Mouse (Mus musculus) hindbrain, embryonic 13.5 days (tissue): ENCODE measurements around the gene Kcmf1. TPM values are rescaled to one million over a fixed set of nuclear protein-coding genes. Genes with fewer than 3 reads are reported as not detected.
A peak's percentile ranks its signal among the peaks of the same experiment; 100 is the strongest.
"Not testable (repeated sequence)": the region's sequence is repeated elsewhere in the genome, so short reads cannot be mapped to it uniquely, and the experiment has no call there.

Experiments
- ATAC-seq: fragments of 200-750 bp; cut with Nextera tagmentation; 2 replicates; pipeline ENCODE4 v1.8.0; 2017; ENCODE audit warnings: moderate TSS enrichment; ENCODE audit not compliant: low FRiP score
- H3K27ac ChIP-seq: fragments of 300-500 bp; sonication (generic); 2 replicates; pipeline ENCODE4 v1.5.1; 2015; ENCODE audit warnings: inconsistent platforms, mild to moderate bottlenecking, moderate library complexity
- H3K27me3 ChIP-seq: fragments of 300-500 bp; sonication (generic); 2 replicates; pipeline ENCODE4 v1.6.1; 2015; ENCODE audit warnings: mild to moderate bottlenecking, inconsistent platforms
- H3K36me3 ChIP-seq: fragments of 300-500 bp; sonication (generic); 2 replicates; pipeline ENCODE4 v1.6.1; 2015; ENCODE audit warnings: mild to moderate bottlenecking, inconsistent platforms
- H3K4me1 ChIP-seq: fragments of 300-500 bp; sonication (generic); replicated peaks from 2 replicates; pipeline ENCODE4 v1.6.1; 2015; ENCODE audit warnings: inconsistent platforms
- H3K4me2 ChIP-seq: fragments of 300-500 bp; sonication (generic); 2 replicates; pipeline ENCODE4 v1.6.1; 2015; ENCODE audit warnings: inconsistent platforms, mild to moderate bottlenecking, moderate library complexity
- H3K4me3 ChIP-seq: fragments of 300-500 bp; sonication (generic); 2 replicates; pipeline ENCODE4 v1.5.1; 2015; ENCODE audit warnings: mild to moderate bottlenecking, inconsistent platforms
- H3K9ac ChIP-seq: fragments of 300-500 bp; sonication (generic); 2 replicates; pipeline ENCODE4 v1.6.1; 2015; ENCODE audit warnings: mild to moderate bottlenecking, inconsistent platforms
- H3K9me3 ChIP-seq: fragments of 300-500 bp; sonication (generic); 2 replicates; pipeline ENCODE4 v1.6.1; 2016; ENCODE audit warnings: inconsistent platforms
- WGBS: fragments of 180-500 bp; shearing (Covaris S2); methylation state at CpG from one replicate; pipeline ENCODE4 v1.1.7; 2015; 5-methylcytosine and 5-hydroxymethylcytosine counted together
- polyA plus RNA-seq: library from polyadenylated mRNA; unstranded; fragments of >200 nt; fragmentation: Nextera tagmentation; extraction: Ambion mirVana; gene quantifications from 2 replicates; pipeline ENCODE4 v1.2.1, GENCODE M21; 2015

Gene Kcmf1
- polyA plus RNA-seq, 1 experiment from 2014 or later: 29.3 TPM

DNA sequence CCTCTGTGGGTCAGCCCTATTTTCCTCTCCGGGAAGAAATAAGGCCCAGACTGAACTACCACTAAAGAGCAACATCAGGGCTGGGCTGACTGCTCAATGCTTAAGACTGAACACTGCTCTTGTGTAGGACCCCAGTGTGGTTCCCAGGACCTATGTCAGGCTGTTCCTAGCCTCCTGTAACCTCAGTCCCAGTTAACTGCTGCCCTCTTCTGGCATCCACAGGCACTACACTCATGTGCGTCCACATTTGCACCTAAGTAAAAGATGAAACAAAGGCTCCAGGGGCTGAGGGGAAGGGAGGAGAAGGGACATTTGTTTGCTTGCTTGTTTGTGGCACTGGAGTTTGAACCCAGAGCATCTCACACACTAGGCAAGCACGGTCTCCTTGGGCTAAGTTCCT lies 70.9 kb downstream of the Kcmf1 start:
- Histone ChIP-seq H3K36me3 (no peaks in the 10 kb centered on the region), H3K9ac (no peak overlapping the region), H3K27ac (no peak overlapping the region), H3K4me3 (no peak overlapping the region), H3K4me1 (peaks cover 14% of the 10 kb centered on the region), H3K27me3 (peaks cover 7% of the 10 kb centered on the region; the same call in 1 of the 2 replicates), H3K4me2 (no peak overlapping the region), H3K9me3 (no peaks in the 10 kb centered on the region)
- WGBS: 76% methylated on average over 3 of the region's 3 CpGs
- ATAC-seq: no peak

DNA sequence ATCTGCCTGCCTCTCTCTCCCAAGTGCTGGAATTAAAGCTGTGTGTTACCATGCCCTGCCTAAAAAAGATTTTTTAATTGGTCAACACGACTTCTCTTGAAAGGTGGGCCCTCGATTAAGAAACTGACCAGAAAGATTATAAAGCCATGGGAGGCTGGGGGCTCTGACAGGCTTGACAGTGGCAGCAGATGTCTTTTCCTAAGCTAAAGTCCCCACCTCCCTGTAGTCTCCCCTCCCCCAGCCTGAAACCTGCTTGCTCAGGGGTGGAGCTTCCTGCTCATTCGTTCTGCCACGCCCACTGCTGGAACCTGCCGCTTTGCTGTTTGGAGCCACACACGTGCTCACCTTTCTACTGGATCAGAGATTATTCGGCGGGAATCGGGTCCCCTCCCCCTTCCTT lies 71.7 kb downstream of the Kcmf1 start:
- not testable (repeated sequence) for H3K9me3 ChIP-seq, H3K27ac ChIP-seq, H3K4me2 ChIP-seq, ATAC-seq, H3K4me3 ChIP-seq, H3K36me3 ChIP-seq, H3K9ac ChIP-seq, H3K27me3 ChIP-seq
- H3K4me1 ChIP-seq: peaks cover 14% of the 10 kb centered on the region
- 10% methylated on average over 9 of the region's 9 CpGs for WGBS

GRCm38 (mm10) chr6:72825762-72826161 lies 74.0 kb downstream of the Kcmf1 start:
- H3K27ac ChIP-seq: no peak overlapping the region
- WGBS: 54% methylated on average over 9 of the region's 9 CpGs
- H3K36me3 ChIP-seq: no peaks in the 10 kb centered on the region
- H3K27me3 ChIP-seq: peaks cover 7% of the 10 kb centered on the region; the same call in 1 of the 2 replicates
- no peak for ATAC-seq
- peak overlapping the region; percentile 51; the same call in 1 of the 2 replicates for H3K4me2 ChIP-seq
- H3K4me1 ChIP-seq: peaks cover 14% of the 10 kb centered on the region
- H3K4me3 ChIP-seq: no peak overlapping the region
- H3K9me3 ChIP-seq: no peaks in the 10 kb centered on the region
- no peak overlapping the region for H3K9ac ChIP-seq

- H3K36me3 ChIP-seq: no peaks in the 10 kb centered on the region
- peaks cover 7% of the 10 kb centered on the region; the same call in 1 of the 2 replicates for H3K27me3 ChIP-seq
- WGBS: 2% methylated on average over 26 of the region's 26 CpGs
- peak overlapping the region; percentile 53 for H3K9ac ChIP-seq
- H3K4me2 ChIP-seq: peak overlapping the region; percentile 51
- H3K9me3 ChIP-seq: no peaks in the 10 kb centered on the region
- ATAC-seq: peak; percentile 70
- no peak overlapping the region for H3K27ac ChIP-seq
- H3K4me1 ChIP-seq: peaks cover 14% of the 10 kb centered on the region
- H3K4me3 ChIP-seq: peak overlapping the region; percentile 23
Observed at GRCm38 (mm10) chr6:72824971-72825737, 74.6 kb downstream of the Kcmf1 start.

- ATAC-seq: no peak
- 81% methylated on average over 9 of the region's 9 CpGs for WGBS
- no peak overlapping the region for H3K4me2 ChIP-seq
- no peaks in the 10 kb centered on the region for H3K36me3 ChIP-seq
- no peak overlapping the region for H3K27ac ChIP-seq
- no peaks in the 10 kb centered on the region for H3K9me3 ChIP-seq
- H3K27me3 ChIP-seq: no peaks in the 10 kb centered on the region
- H3K4me1 ChIP-seq: no peaks in the 10 kb centered on the region; the same call in 1 of the 2 replicates
- no peak overlapping the region for H3K4me3 ChIP-seq
- H3K9ac ChIP-seq: no peak overlapping the region
Observed at GRCm38 (mm10) chr6:72813456-72813855, 86.3 kb downstream of the Kcmf1 start.

DNA sequence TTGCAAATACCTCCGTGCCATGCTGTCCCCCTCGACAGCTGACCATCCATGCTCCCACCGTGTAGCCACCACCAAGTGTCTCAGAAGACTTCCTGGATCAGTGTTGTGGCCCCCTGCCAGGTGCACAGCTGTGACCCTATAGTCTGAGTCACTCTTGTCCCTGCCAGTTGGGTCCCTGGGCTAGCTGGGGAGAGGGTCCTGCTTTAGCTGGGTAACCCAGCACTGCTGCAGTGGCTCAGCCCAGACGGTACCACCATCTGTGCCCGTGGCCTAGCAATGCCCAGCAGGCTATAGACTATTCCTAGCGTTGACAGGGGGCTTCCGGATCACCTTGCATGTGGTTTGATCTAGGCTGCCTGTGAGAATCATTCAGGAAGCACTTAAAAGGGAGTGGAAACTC lies 89.5 kb downstream of the Kcmf1 start:
- Histone ChIP-seq H3K27ac (no peak overlapping the region), H3K36me3 (no peaks in the 10 kb centered on the region), H3K4me2 (no peak overlapping the region), H3K27me3 (no peaks in the 10 kb centered on the region), H3K9me3 (no peaks in the 10 kb centered on the region), H3K4me3 (no peak overlapping the region), H3K4me1 (no peaks in the 10 kb centered on the region; the same call in 1 of the 2 replicates), H3K9ac (no peak overlapping the region)
- no peak for ATAC-seq
- 64% methylated on average over 7 of the region's 7 CpGs for WGBS

- H3K4me1 ChIP-seq: no peaks in the 10 kb centered on the region; the same call in 1 of the 2 replicates
- no peak overlapping the region for H3K4me3 ChIP-seq
- ATAC-seq: no peak
- no peaks in the 10 kb centered on the region for H3K36me3 ChIP-seq
- no peaks in the 10 kb centered on the region for H3K9me3 ChIP-seq
- no peak overlapping the region for H3K4me2 ChIP-seq
- H3K27me3 ChIP-seq: no peaks in the 10 kb centered on the region
- 82% methylated on average over 4 of the region's 4 CpGs for WGBS
- H3K9ac ChIP-seq: no peak overlapping the region
- H3K27ac ChIP-seq: no peak overlapping the region
Observed at GRCm38 (mm10) chr6:72809522-72810149, 90.1 kb downstream of the Kcmf1 start.

DNA sequence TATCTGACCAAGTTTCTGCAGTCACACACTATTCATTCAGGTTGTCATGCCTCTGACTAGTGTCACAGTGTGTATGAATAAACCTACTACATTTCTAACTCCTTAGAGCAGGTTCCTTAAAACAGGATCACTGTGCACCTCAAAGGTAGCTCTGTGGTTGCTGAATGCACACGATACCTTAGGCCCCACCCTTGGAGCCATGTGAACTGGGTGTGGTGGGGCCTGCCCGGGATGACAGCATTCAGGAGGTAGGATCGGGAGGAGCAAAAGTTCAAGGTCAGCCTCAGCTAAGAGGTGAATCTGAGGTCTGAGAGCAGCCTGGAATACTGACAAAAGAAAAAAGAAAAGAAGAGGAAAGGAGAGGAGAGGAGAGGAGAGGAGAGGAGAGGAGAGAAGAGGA lies 91.4 kb downstream of the Kcmf1 start:
- ATAC-seq: no peak
- H3K9me3 ChIP-seq: no peaks in the 10 kb centered on the region
- no peaks in the 10 kb centered on the region; the same call in 1 of the 2 replicates for H3K4me1 ChIP-seq
- no peak overlapping the region for H3K4me3 ChIP-seq
- no peak overlapping the region for H3K27ac ChIP-seq
- 72% methylated on average over 3 of the region's 3 CpGs for WGBS
- no peak overlapping the region for H3K9ac ChIP-seq
- H3K4me2 ChIP-seq: no peak overlapping the region
- no peaks in the 10 kb centered on the region for H3K27me3 ChIP-seq
- H3K36me3 ChIP-seq: no peaks in the 10 kb centered on the region

- no peak for ATAC-seq
- H3K9me3 ChIP-seq: no peaks in the 10 kb centered on the region
- no peaks in the 10 kb centered on the region for H3K4me1 ChIP-seq
- H3K36me3 ChIP-seq: no peaks in the 10 kb centered on the region
- H3K27ac ChIP-seq: no peak overlapping the region
- 84% methylated on average over 6 of the region's 6 CpGs for WGBS
- no peak overlapping the region for H3K4me2 ChIP-seq
- no peaks in the 10 kb centered on the region for H3K27me3 ChIP-seq
- no peak overlapping the region for H3K9ac ChIP-seq
- no peak overlapping the region for H3K4me3 ChIP-seq
Observed at GRCm38 (mm10) chr6:72803669-72804068, 96.1 kb downstream of the Kcmf1 start.

- no peaks in the 10 kb centered on the region for H3K27me3 ChIP-seq
- 91% methylated on average over 6 of the region's 6 CpGs for WGBS
- no peaks in the 10 kb centered on the region for H3K4me1 ChIP-seq
- no peak overlapping the region for H3K27ac ChIP-seq
- H3K9me3 ChIP-seq: no peaks in the 10 kb centered on the region
- no peaks in the 10 kb centered on the region for H3K36me3 ChIP-seq
- no peak for ATAC-seq
- no peak overlapping the region for H3K9ac ChIP-seq
- no peak overlapping the region for H3K4me3 ChIP-seq
- H3K4me2 ChIP-seq: no peak overlapping the region
Observed at GRCm38 (mm10) chr6:72802119-72802518, 97.7 kb downstream of the Kcmf1 start.

DNA sequence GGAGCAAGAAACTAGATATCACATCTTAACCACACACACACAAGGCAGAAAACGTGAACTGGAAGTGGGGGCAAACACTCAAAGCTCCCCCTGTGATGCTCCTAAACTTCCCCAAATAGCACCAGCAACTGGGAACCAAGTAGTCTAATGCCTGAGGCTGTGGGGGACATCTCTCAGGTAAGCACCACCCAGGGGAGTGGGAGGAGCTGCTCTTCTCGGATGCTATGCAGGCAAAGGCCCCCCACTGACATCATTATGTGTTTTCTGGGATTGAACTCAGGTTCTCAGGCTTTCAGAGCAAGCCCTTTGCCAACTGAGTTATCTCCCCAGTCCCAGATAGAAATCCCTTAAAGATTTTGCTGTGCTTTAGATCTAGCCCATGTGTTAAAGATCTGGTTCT lies 99.1 kb downstream of the Kcmf1 start:
- Histone ChIP-seq H3K4me2 (no peak overlapping the region), H3K9ac (no peak overlapping the region), H3K4me3 (no peak overlapping the region), H3K36me3 (no peaks in the 10 kb centered on the region), H3K27me3 (0 out of 2 replicates have a peak, but pooled peaks cover 5% of the 10 kb centered on the region), H3K4me1 (no peaks in the 10 kb centered on the region), H3K9me3 (no peaks in the 10 kb centered on the region), H3K27ac (no peak overlapping the region)
- WGBS: 49% methylated on average over 2 of the region's 2 CpGs
- no peak for ATAC-seq

DNA sequence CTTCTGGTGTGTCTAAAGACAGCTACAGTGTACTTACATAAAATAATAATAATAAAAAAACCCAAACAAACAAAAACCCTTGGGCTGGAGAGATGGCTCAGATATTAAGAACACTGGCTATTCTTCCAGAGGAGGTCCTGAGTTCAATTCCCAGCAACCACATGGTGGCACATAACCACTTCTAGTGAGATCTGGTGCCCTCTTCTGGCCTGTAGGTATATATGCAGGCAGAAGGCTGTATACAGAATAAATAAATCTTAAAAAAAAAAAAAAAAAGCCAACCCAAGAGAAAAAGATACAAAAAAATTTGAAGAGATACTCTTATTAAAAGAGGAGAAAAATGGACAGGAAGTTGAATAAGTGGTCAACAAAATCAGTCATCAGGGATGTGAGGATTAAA lies 102.0 kb downstream of the Kcmf1 start:
- H3K27me3 ChIP-seq: 0 out of 2 replicates have a peak, but pooled peaks cover 7% of the 10 kb centered on the region
- H3K4me1 ChIP-seq: 0 out of 2 replicates have a peak, but pooled peaks cover 4% of the 10 kb centered on the region
- no peak overlapping the region for H3K4me2 ChIP-seq
- no peak for ATAC-seq
- no peak overlapping the region for H3K27ac ChIP-seq
- H3K9ac ChIP-seq: no peak overlapping the region
- H3K4me3 ChIP-seq: no peak overlapping the region
- no peaks in the 10 kb centered on the region for H3K36me3 ChIP-seq
- no peaks in the 10 kb centered on the region for H3K9me3 ChIP-seq

DNA sequence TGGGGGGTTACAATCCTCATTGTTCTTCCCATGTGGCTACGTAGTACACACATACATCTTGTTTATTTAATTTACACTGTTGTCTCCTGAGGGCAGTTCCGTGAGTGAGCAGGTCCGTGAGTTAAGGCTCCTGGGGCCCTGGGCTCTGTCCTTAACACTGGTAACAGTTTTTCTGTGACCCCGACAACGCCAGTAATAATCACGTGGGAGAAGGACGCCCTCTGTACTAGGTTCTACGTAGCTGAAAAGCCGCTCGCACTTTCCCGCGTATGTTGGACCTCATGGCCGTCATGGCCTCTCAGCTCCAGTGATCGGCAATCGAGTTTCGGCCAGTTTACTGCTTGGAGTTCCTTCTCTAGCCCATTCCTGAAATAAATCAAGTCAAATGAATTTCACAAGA lies 104.3 kb downstream of the Kcmf1 start:
- H3K27me3 ChIP-seq: peaks cover 12% of the 10 kb centered on the region
- no peaks in the 10 kb centered on the region for H3K36me3 ChIP-seq
- no peak overlapping the region for H3K27ac ChIP-seq
- H3K9ac ChIP-seq: no peak overlapping the region
- no peak overlapping the region for H3K4me2 ChIP-seq
- WGBS: 41% methylated on average over 16 of the region's 16 CpGs
- no peak for ATAC-seq
- no peaks in the 10 kb centered on the region for H3K9me3 ChIP-seq
- H3K4me3 ChIP-seq: no peak overlapping the region
- H3K4me1 ChIP-seq: 0 out of 2 replicates have a peak, but pooled peaks cover 4% of the 10 kb centered on the region
